Mouse (Mus musculus) E14TG2a.4 (cell line): ENCODE results near the gene Bag5.
A peak's percentile ranks its signal among the peaks of the same experiment; 100 is the strongest.

ENCODE experiments used
- H3K27me3 ChIP-seq: 2 replicates; pipeline ENCODE4 v1.6.1; 2014; ENCODE audit warnings: low read length, control low read depth; ENCODE audit not compliant: insufficient read depth
- H3K36me3 ChIP-seq: 2 replicates; pipeline ENCODE4 v1.6.1; 2014; ENCODE audit warnings: low read length, control low read depth; ENCODE audit not compliant: insufficient read depth
- H3K4me1 ChIP-seq: replicated peaks from 2 replicates; pipeline ENCODE4 v1.6.1; 2014; ENCODE audit warnings: low read depth, low read length, control low read depth
- H3K4me3 ChIP-seq: replicated peaks from 2 replicates; pipeline ENCODE4 v1.5.1; 2014; ENCODE audit warnings: mild to moderate bottlenecking, low read length
- H3K9me3 ChIP-seq: 2 replicates; pipeline ENCODE4 v1.6.1; 2014; ENCODE audit warnings: low read length, control low read depth
- CTCF ChIP-seq: conservative IDR thresholded peaks from 2 replicates; pipeline ENCODE4 v1.5.1; 2014; ENCODE audit warnings: low read length
- NANOG ChIP-seq: IDR thresholded peaks from 2 replicates; pipeline ENCODE4 v1.6.1; 2014; ENCODE audit warnings: borderline replicate concordance, low read length, mixed read lengths
- POU5F1 ChIP-seq: IDR thresholded peaks from 2 replicates; pipeline ENCODE4 v1.6.1; 2014; ENCODE audit warnings: low read length, borderline replicate concordance

The Bag5 gene

GRCm38 (mm10) chr12:111710091-111710490 lies 3.0 kb downstream of the Bag5 start:
- TF ChIP-seq NANOG = no peak
- TF ChIP-seq POU5F1 = no peak
- TF ChIP-seq CTCF = no peak
- no peaks in the 10 kb centered on the region for H3K9me3 ChIP-seq

GRCm38 (mm10) chr12:111708181-111708580 lies 4.9 kb downstream of the Bag5 start:
- H3K4me1 ChIP-seq = peaks cover 72% of the 10 kb centered on the region
- peaks cover 29% of the 10 kb centered on the region for H3K36me3 ChIP-seq
- TF ChIP-seq POU5F1 (no peak), CTCF (no peak), NANOG (no peak)
- no peaks in the 10 kb centered on the region for H3K9me3 ChIP-seq
- peaks cover 12% of the 10 kb centered on the region for H3K27me3 ChIP-seq
- no peak overlapping the region for H3K4me3 ChIP-seq

More at GRCm38 (mm10) chr12:111710091-111710490, 3.0 kb downstream of the Bag5 start:
- H3K4me1 ChIP-seq = peaks cover 77% of the 10 kb centered on the region
- peaks cover 36% of the 10 kb centered on the region for H3K36me3 ChIP-seq
- peaks cover 8% of the 10 kb centered on the region for H3K27me3 ChIP-seq
- H3K4me3 ChIP-seq = no peak overlapping the region

GRCm38 (mm10) chr12:111705186-111705973 lies 7.7 kb downstream of the Bag5 start:
- Histone ChIP-seq H3K4me1 (peaks cover 61% of the 10 kb centered on the region), H3K4me3 (no peak overlapping the region), H3K27me3 (0 out of 2 replicates have a peak, but pooled peaks cover 5% of the 10 kb centered on the region), H3K9me3 (no peaks in the 10 kb centered on the region), H3K36me3 (peaks cover 19% of the 10 kb centered on the region)
- TF ChIP-seq NANOG (no peak), POU5F1 (no peak), CTCF (no peak)

GRCm38 (mm10) chr12:111704609-111705008 lies 8.4 kb downstream of the Bag5 start:
- TF ChIP-seq POU5F1 (no peak), CTCF (no peak), NANOG (no peak)
- Histone ChIP-seq H3K9me3 (no peaks in the 10 kb centered on the region), H3K36me3 (peaks cover 11% of the 10 kb centered on the region), H3K27me3 (0 out of 2 replicates have a peak, but pooled peaks cover 5% of the 10 kb centered on the region), H3K4me3 (0 out of 2 replicates have a peak overlapping the region, but pooled peaks have one; percentile 10), H3K4me1 (peaks cover 59% of the 10 kb centered on the region)

GRCm38 (mm10) chr12:111703301-111703700 lies 9.8 kb downstream of the Bag5 start:
- Histone ChIP-seq H3K4me3 (no peak overlapping the region), H3K9me3 (no peaks in the 10 kb centered on the region), H3K36me3 (no peaks in the 10 kb centered on the region; the same call in 1 of the 2 replicates), H3K27me3 (0 out of 2 replicates have a peak, but pooled peaks cover 5% of the 10 kb centered on the region), H3K4me1 (peaks cover 51% of the 10 kb centered on the region)
- TF ChIP-seq NANOG (no peak), POU5F1 (no peak), CTCF (no peak)

- Histone ChIP-seq H3K36me3 (no peaks in the 10 kb centered on the region), H3K27me3 (0 out of 2 replicates have a peak, but pooled peaks cover 11% of the 10 kb centered on the region), H3K4me3 (no peak overlapping the region), H3K4me1 (peaks cover 40% of the 10 kb centered on the region), H3K9me3 (no peaks in the 10 kb centered on the region)
- TF ChIP-seq NANOG = no peak
- TF ChIP-seq CTCF = no peak
- no peak for TF ChIP-seq POU5F1
Measured at GRCm38 (mm10) chr12:111700920-111701458, 12.1 kb downstream of the Bag5 start.

- Histone ChIP-seq H3K4me1 (peaks cover 40% of the 10 kb centered on the region), H3K27me3 (0 out of 2 replicates have a peak, but pooled peaks cover 11% of the 10 kb centered on the region), H3K4me3 (no peak overlapping the region), H3K36me3 (no peaks in the 10 kb centered on the region), H3K9me3 (no peaks in the 10 kb centered on the region)
- TF ChIP-seq POU5F1 = no peak
- no peak for TF ChIP-seq NANOG
- no peak for TF ChIP-seq CTCF
Measured at GRCm38 (mm10) chr12:111699542-111699941, 13.5 kb downstream of the Bag5 start.

GRCm38 (mm10) chr12:111698346-111698913 lies 14.6 kb downstream of the Bag5 start:
- peaks cover 47% of the 10 kb centered on the region for H3K4me1 ChIP-seq
- 0 out of 2 replicates have a peak, but pooled peaks cover 10% of the 10 kb centered on the region for H3K27me3 ChIP-seq
- no peaks in the 10 kb centered on the region for H3K36me3 ChIP-seq
- no peaks in the 10 kb centered on the region for H3K9me3 ChIP-seq
- no peak for TF ChIP-seq NANOG
- TF ChIP-seq CTCF = no peak
- no peak for TF ChIP-seq POU5F1
- no peak overlapping the region for H3K4me3 ChIP-seq

GRCm38 (mm10) chr12:111697708-111698107 lies 15.3 kb downstream of the Bag5 start:
- Histone ChIP-seq H3K36me3 (no peaks in the 10 kb centered on the region), H3K27me3 (0 out of 2 replicates have a peak, but pooled peaks cover 6% of the 10 kb centered on the region), H3K4me3 (no peak overlapping the region), H3K4me1 (peaks cover 54% of the 10 kb centered on the region), H3K9me3 (no peaks in the 10 kb centered on the region)
- TF ChIP-seq POU5F1 (no peak), CTCF (no peak), NANOG (no peak)
